Mouse (Mus musculus): ENCODE data around the gene Erbb4. TPM values are rescaled to one million over a fixed set of nuclear protein-coding genes. Genes with fewer than 3 reads are reported as not detected.

Erbb4 gene
- polyA plus RNA-seq, 1 experiment from 2014 or later: 15.6 TPM

GRCm38 (mm10) chr1:68024086-68024940 is 1083.5 kb downstream of the Erbb4 start:
- Histone ChIP-seq H3K27ac (ENCODE audit: low read length) (no peak overlapping the region), H3K9me3 (ENCODE audit: control insufficient read depth, low read length) (no peaks in the 10 kb centered on the region), H3K4me2 (ENCODE audit: low read length) (no peak overlapping the region), H3K4me1 (replicated peaks; ENCODE audit: control insufficient read depth, insufficient read depth, low read length) (no peaks in the 10 kb centered on the region), H3K27me3 (replicated peaks; ENCODE audit: control insufficient read depth, insufficient read depth, low read length) (no peaks in the 10 kb centered on the region), H3K9ac (replicated peaks; ENCODE audit: low read depth, low read length) (no peak overlapping the region), H3K36me3 (ENCODE audit: control insufficient read depth, insufficient read depth) (no peaks in the 10 kb centered on the region), H3K4me3 (replicated peaks; ENCODE audit: low read length) (no peak overlapping the region)
- ATAC-seq: no peak

GRCm38 (mm10) chr1:68020020-68020419 is 1087.8 kb downstream of the Erbb4 start:
- Histone ChIP-seq H3K27me3 (replicated peaks; ENCODE audit: control insufficient read depth, insufficient read depth, low read length) (no peaks in the 10 kb centered on the region), H3K9ac (replicated peaks; ENCODE audit: low read depth, low read length) (no peak overlapping the region), H3K27ac (ENCODE audit: low read length) (no peak overlapping the region), H3K36me3 (ENCODE audit: control insufficient read depth, insufficient read depth) (no peaks in the 10 kb centered on the region), H3K4me1 (replicated peaks; ENCODE audit: control insufficient read depth, insufficient read depth, low read length) (no peaks in the 10 kb centered on the region), H3K9me3 (ENCODE audit: control insufficient read depth, low read length) (no peaks in the 10 kb centered on the region), H3K4me2 (ENCODE audit: low read length) (no peak overlapping the region), H3K4me3 (replicated peaks; ENCODE audit: low read length) (no peak overlapping the region)
- WGBS: 96% methylated on average over 1 of the region's 1 CpGs
- no peak for ATAC-seq

GRCm38 (mm10) chr1:68019618-68020017 is 1088.2 kb downstream of the Erbb4 start:
- Histone ChIP-seq H3K4me2 (ENCODE audit: low read length) (no peak overlapping the region), H3K9me3 (ENCODE audit: control insufficient read depth, low read length) (no peaks in the 10 kb centered on the region), H3K27ac (ENCODE audit: low read length) (no peak overlapping the region), H3K4me1 (replicated peaks; ENCODE audit: control insufficient read depth, insufficient read depth, low read length) (no peaks in the 10 kb centered on the region), H3K36me3 (ENCODE audit: control insufficient read depth, insufficient read depth) (no peaks in the 10 kb centered on the region), H3K9ac (replicated peaks; ENCODE audit: low read depth, low read length) (no peak overlapping the region), H3K27me3 (replicated peaks; ENCODE audit: control insufficient read depth, insufficient read depth, low read length) (no peaks in the 10 kb centered on the region), H3K4me3 (replicated peaks; ENCODE audit: low read length) (no peak overlapping the region)
- 89% methylated on average over 3 of the region's 3 CpGs for WGBS
- no peak for ATAC-seq
